Mouse (Mus musculus) CH12.LX (cell line): ENCODE data around the gene Samd4. TPM values are rescaled to one million over a fixed set of nuclear protein-coding genes. Genes with fewer than 3 reads are reported as not detected.

Experiments
- DNase-seq: peaks from one replicate; pipeline ENCODE4 v3.0.0-alpha.2; 2013; ENCODE audit errors: extremely low read depth
- H3K27ac ChIP-seq: 2 replicates; pipeline ENCODE4 v1.5.1; 2012; ENCODE audit warnings: low read depth, mild to moderate bottlenecking, control low read depth, moderate library complexity; ENCODE audit not compliant: insufficient read depth
- H3K27me3 ChIP-seq: replicated peaks from 2 replicates; pipeline ENCODE3; 2012; ENCODE audit warnings: inconsistent platforms
- H3K36me3 ChIP-seq, 2 experiments: replicated peaks in 1 of 2; 2 replicates each; pipeline versions ENCODE3 to v1.6.1; 2012; ENCODE audit warnings: inconsistent platforms in 1 of 2, low read length in 1 of 2, mild to moderate bottlenecking in 1 of 2, mixed read lengths in 1 of 2, moderate library complexity in 1 of 2; ENCODE audit not compliant: control insufficient read depth in 1 of 2, insufficient read depth in 1 of 2
- H3K4me1 ChIP-seq, 2 experiments: 2 replicates each; pipeline ENCODE4 v1.6.1; 2012; ENCODE audit warnings: inconsistent platforms in 1 of 2, moderate library complexity in 1 of 2; ENCODE audit not compliant: insufficient read depth in 2 of 2, control insufficient read depth in 1 of 2
- H3K4me2 ChIP-seq: 2 replicates; pipeline ENCODE4 v1.6.1; 2012; ENCODE audit warnings: low read depth, mild to moderate bottlenecking, control low read depth; ENCODE audit not compliant: poor library complexity, insufficient read depth, severe bottlenecking
- H3K4me3 ChIP-seq, 3 experiments: fragments of 150-350 bp in 1 of 3; sonication (generic) in 1 of 3; replicated peaks in 1 of 3; 2 replicates each; pipeline versions ENCODE3 to v1.5.1; 2011 to 2012; ENCODE audit warnings: low read depth in 2 of 3, low read length in 2 of 3, mild to moderate bottlenecking in 2 of 3, moderate library complexity in 2 of 3, control low read depth in 1 of 3, improper control_type of control experiment in 1 of 3, inconsistent platforms in 1 of 3, mixed read lengths in 1 of 3; ENCODE audit not compliant: poor library complexity in 1 of 3
- H3K79me2 ChIP-seq: replicated peaks from 2 replicates; pipeline ENCODE4 v1.6.1; 2012; ENCODE audit warnings: mild to moderate bottlenecking, moderate library complexity; ENCODE audit not compliant: control insufficient read depth, poor library complexity, insufficient read depth, severe bottlenecking; ENCODE audit errors: extremely low read depth
- H3K9ac ChIP-seq: 2 replicates; pipeline ENCODE4 v1.6.1; 2012; ENCODE audit warnings: low read depth, mild to moderate bottlenecking, control low read depth, moderate library complexity; ENCODE audit not compliant: insufficient read depth
- H3K9me3 ChIP-seq: replicated peaks from 2 replicates; pipeline ENCODE3; 2012; ENCODE audit warnings: low read length, inconsistent platforms, mixed read lengths
- BHLHE40 ChIP-seq: IDR thresholded peaks from 2 replicates; pipeline ENCODE4 v1.6.1; 2011; ENCODE audit warnings: mild to moderate bottlenecking, low read depth, low read length, improper control_type of control experiment
- CHD1 ChIP-seq: IDR thresholded peaks from 2 replicates; pipeline ENCODE4 v1.6.1; 2012; ENCODE audit warnings: low read depth, low read length, improper control_type of control experiment, inconsistent platforms
- CTCF ChIP-seq, 2 experiments: IDR thresholded peaks in 1 of 2; conservative IDR thresholded peaks in 1 of 2; 2 replicates each; pipeline ENCODE4 v1.5.1; 2011 to 2012; ENCODE audit warnings: low read depth in 2 of 2, low read length in 2 of 2, improper control_type of control experiment in 1 of 2, inconsistent platforms in 1 of 2, mild to moderate bottlenecking in 1 of 2, moderate library complexity in 1 of 2
- E2F4 ChIP-seq: IDR thresholded peaks from 2 replicates; pipeline ENCODE4 v1.6.1; 2011; ENCODE audit warnings: low read depth, low read length, improper control_type of control experiment; ENCODE audit not compliant: insufficient replicate concordance
- ELF1 ChIP-seq: IDR thresholded peaks from 2 replicates; pipeline ENCODE4 v1.6.1; 2014; ENCODE audit warnings: low read depth, mild to moderate bottlenecking, inconsistent platforms, low read length, improper control_type of control experiment
- ETS1 ChIP-seq: conservative IDR thresholded peaks from 2 replicates; pipeline ENCODE4 v1.6.1; 2012; ENCODE audit warnings: low read depth, mild to moderate bottlenecking, inconsistent platforms, low read length, improper control_type of control experiment, moderate library complexity
- IRF4 ChIP-seq: IDR thresholded peaks from 2 replicates; pipeline ENCODE4 v1.6.1; 2014; ENCODE audit warnings: low read depth, mild to moderate bottlenecking, inconsistent platforms, low read length, improper control_type of control experiment
- KAT2A ChIP-seq: IDR thresholded peaks from 2 replicates; pipeline ENCODE4 v1.6.1; 2012; ENCODE audit warnings: low read length, improper control_type of control experiment, inconsistent platforms; ENCODE audit not compliant: insufficient replicate concordance
- MAFK ChIP-seq: IDR thresholded peaks from 2 replicates; pipeline ENCODE4 v1.6.1; 2011; ENCODE audit warnings: low read length, improper control_type of control experiment; ENCODE audit not compliant: insufficient replicate concordance
- MAX ChIP-seq: IDR thresholded peaks from 2 replicates; pipeline ENCODE4 v1.6.1; 2011; ENCODE audit warnings: low read length, improper control_type of control experiment
- MAZ ChIP-seq: IDR thresholded peaks from 2 replicates; pipeline ENCODE4 v1.6.1; 2012; ENCODE audit warnings: low read depth, mild to moderate bottlenecking, inconsistent platforms, low read length, improper control_type of control experiment, moderate library complexity
- MEF2A ChIP-seq: IDR thresholded peaks from 2 replicates; pipeline ENCODE4 v1.6.1; 2014; ENCODE audit warnings: low read depth, mild to moderate bottlenecking, inconsistent platforms, low read length, improper control_type of control experiment, borderline replicate concordance
- MYC ChIP-seq: IDR thresholded peaks from 2 replicates; pipeline ENCODE4 v1.6.1; 2011; ENCODE audit warnings: low read depth, mild to moderate bottlenecking, improper control_type of control experiment, low read length
- NELFE ChIP-seq: IDR thresholded peaks from 2 replicates; pipeline ENCODE4 v1.6.1; 2011; ENCODE audit warnings: low read depth, low read length, improper control_type of control experiment
- NRF1 ChIP-seq: IDR thresholded peaks from 2 replicates; pipeline ENCODE4 v1.6.1; 2014; ENCODE audit warnings: low read depth, mild to moderate bottlenecking, inconsistent platforms, low read length, improper control_type of control experiment, moderate library complexity
- PAX5 ChIP-seq: IDR thresholded peaks from 2 replicates; pipeline ENCODE4 v1.6.1; 2012; ENCODE audit warnings: low read length, inconsistent platforms, mixed read lengths
- POLR2A ChIP-seq: IDR thresholded peaks from 2 replicates; pipeline ENCODE4 v1.6.1; 2011; ENCODE audit warnings: low read depth, mild to moderate bottlenecking, improper control_type of control experiment, low read length
- POLR2AphosphoS2 ChIP-seq: IDR thresholded peaks from 2 replicates; pipeline ENCODE4 v1.6.1; 2011; ENCODE audit warnings: low read depth, low read length, improper control_type of control experiment
- RAD21 ChIP-seq: IDR thresholded peaks from 2 replicates; pipeline ENCODE4 v1.6.1; 2011; ENCODE audit warnings: low read depth, mild to moderate bottlenecking, low read length, improper control_type of control experiment, moderate library complexity
- SIN3A ChIP-seq: IDR thresholded peaks from 2 replicates; pipeline ENCODE4 v1.6.1; 2012; ENCODE audit warnings: low read length, improper control_type of control experiment, inconsistent platforms
- SMC3 ChIP-seq: IDR thresholded peaks from 2 replicates; pipeline ENCODE4 v1.6.1; 2011; ENCODE audit warnings: low read depth, low read length, improper control_type of control experiment
- TCF12 ChIP-seq: IDR thresholded peaks from 2 replicates; pipeline ENCODE4 v1.6.1; 2014; ENCODE audit warnings: low read depth, mild to moderate bottlenecking, inconsistent platforms, low read length, improper control_type of control experiment
- UBTF ChIP-seq: IDR thresholded peaks from 2 replicates; pipeline ENCODE4 v1.6.1; 2012; ENCODE audit warnings: low read depth, mild to moderate bottlenecking, inconsistent platforms, low read length, improper control_type of control experiment, moderate library complexity
- USF2 ChIP-seq: conservative IDR thresholded peaks from 2 replicates; pipeline ENCODE4 v1.6.1; 2011; ENCODE audit warnings: low read depth, low read length, improper control_type of control experiment
- ZC3H11A ChIP-seq: IDR thresholded peaks from 2 replicates; pipeline ENCODE4 v1.6.1; 2012; ENCODE audit warnings: low read depth, mild to moderate bottlenecking, inconsistent platforms, low read length, improper control_type of control experiment
- ZMIZ1 ChIP-seq: IDR thresholded peaks from 2 replicates; pipeline ENCODE4 v1.6.1; 2012; ENCODE audit warnings: low read depth, mild to moderate bottlenecking, inconsistent platforms, low read length, improper control_type of control experiment
- dilution Hi-C: fragments of 300-500 bp; cut with MboI; formaldehyde crosslinking; loops from 2 replicates; pipeline ENCODE4 v1.14.3; 2020; ENCODE audit warnings: low sequenced_read_pairs; ENCODE audit not compliant: extremely low pct_unique_long_range_greater_than_20kb, extremely low pct_ligation_motif_present
- in situ Hi-C: fragments of 300-500 bp; cut with MboI; formaldehyde crosslinking; loops from 3 replicates; pipeline ENCODE4 v1.14.3; 2019; ENCODE audit warnings: low sequenced_read_pairs, low pct_ligation_motif_present, low pct_unique_long_range_greater_than_20kb, mixed read lengths
- polyA plus RNA-seq: library from polyadenylated mRNA; unstranded; fragments of >175 nt; gene quantifications from 2 replicates; pipeline ENCODE4 v1.2.1, GENCODE M21; 2012; ENCODE audit warnings: low read depth; ENCODE audit not compliant: insufficient read length
- total RNA-seq, 2 experiments: library from RNA; depleted of rRNA; stranded (reverse); fragments of 300-350 nt in 1 of 2; fragments of >200 nt in 1 of 2; gene quantifications; 2 replicates each; pipeline ENCODE4 v1.2.3; 2012 to 2014

Samd4 gene
- total and polyA plus RNA-seq, 3 experiments = 0.64 to 4.6 (median 1.5) TPM

DNA sequence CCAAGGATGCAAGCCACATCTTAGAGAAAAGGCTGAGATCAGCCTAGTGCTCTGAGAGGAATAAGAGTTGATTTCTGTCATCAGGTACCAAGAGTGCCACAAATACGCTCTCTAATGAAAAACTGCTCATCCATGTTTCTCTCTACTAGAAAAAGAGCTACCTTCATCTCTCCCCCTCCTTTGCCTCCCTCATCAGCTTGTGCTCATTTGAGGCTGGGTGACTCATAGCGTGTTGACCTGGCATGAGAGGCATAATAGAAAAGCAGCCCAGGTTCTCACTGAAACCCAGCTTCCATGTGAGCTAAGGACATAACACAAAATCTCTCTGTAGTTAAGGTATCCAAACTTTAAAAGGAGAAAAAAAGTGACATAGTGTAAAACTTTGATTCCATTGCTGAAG is 176.3 kb downstream of the Samd4 start:
- H3K27ac ChIP-seq = no peak overlapping the region
- H3K27me3 ChIP-seq = peaks cover 2% of the 10 kb centered on the region
- in situ Hi-C loops = no loop called here
- H3K9me3 ChIP-seq = no peaks in the 10 kb centered on the region
- no peak overlapping the region for H3K9ac ChIP-seq
- no peak overlapping the region for H3K4me3 ChIP-seq
- no peaks in the 10 kb centered on the region for H3K36me3 ChIP-seq
- TF ChIP-seq NRF1 = no peak
- no peak for TF ChIP-seq ZMIZ1
- no peak for TF ChIP-seq MAX
- TF ChIP-seq ETS1 = no peak
- no peak for TF ChIP-seq NELFE
- no peak for TF ChIP-seq E2F4
- TF ChIP-seq MAZ = no peak
- TF ChIP-seq IRF4 = no peak
- no peak for TF ChIP-seq KAT2A
- TF ChIP-seq SMC3 = no peak
- no peak for TF ChIP-seq PAX5
- no peak for TF ChIP-seq POLR2A
- no peak for TF ChIP-seq ELF1
- no peak for TF ChIP-seq BHLHE40
- no peak for TF ChIP-seq MYC
- no peak for TF ChIP-seq MAFK
- no peak for TF ChIP-seq TCF12
- TF ChIP-seq USF2 = no peak
- no peak for TF ChIP-seq RAD21
- no peak for TF ChIP-seq MEF2A
- no peak overlapping the region for H3K4me2 ChIP-seq
- H3K79me2 ChIP-seq = no peaks in the 10 kb centered on the region
- no peak for DNase-seq
- peaks cover 0 to 4% of the 10 kb centered on the region in 2 experiments; a peak in 1 of 4 replicates for H3K4me1 ChIP-seq
- dilution Hi-C loops = no loop called here

- dilution Hi-C loops (no loop called here), in situ Hi-C loops (no loop called here)
- Histone ChIP-seq H3K4me2 (no peak overlapping the region), H3K9ac (no peak overlapping the region), H3K27me3 (no peaks in the 10 kb centered on the region), H3K27ac (no peak overlapping the region), H3K4me3 (no peak overlapping the region), H3K4me1 (peaks cover 0 to 13% of the 10 kb centered on the region in 2 experiments; a peak in 2 of 4 replicates), H3K9me3 (no peaks in the 10 kb centered on the region), H3K36me3 (no peaks in the 10 kb centered on the region), H3K79me2 (no peaks in the 10 kb centered on the region)
- TF ChIP-seq IRF4 (no peak), SIN3A (no peak), UBTF (no peak), ZC3H11A (no peak), CHD1 (no peak), ETS1 (no peak), MAX (no peak), PAX5 (no peak), SMC3 (no peak), BHLHE40 (no peak), KAT2A (no peak), NELFE (no peak), E2F4 (no peak), CTCF (conservative IDR thresholded peaks at IDR 0.05 in 1 of 2, IDR thresholded peaks at IDR 0.05 in 1 of 2; ENCODE audit: low read depth in 2 of 2, low read length in 2 of 2) (no peak), ELF1 (no peak), USF2 (no peak), POLR2AphosphoS2 (no peak), TCF12 (no peak), MAZ (no peak)
- no peak for DNase-seq
Measured at GRCm38 (mm10) chr14:47065067-47065466, 182.4 kb downstream of the Samd4 start.
